Mouse (Mus musculus) cerebellum, adult (tissue): ENCODE data around the gene Sestd1.

ENCODE experiments used
- ATAC-seq: cut with Nextera tagmentation; 2 replicates; pipeline ENCODE4 v1.9.2; 2017; ENCODE audit warnings: mild to moderate bottlenecking, moderate library complexity, mixed read lengths; ENCODE audit not compliant: insufficient number of reproducible peaks, low FRiP score, low TSS enrichment

The Sestd1 gene

GRCm38 (mm10) chr2:77176413-77176812, 104.0 kb downstream of the Sestd1 start:
- no peak for ATAC-seq

DNA sequence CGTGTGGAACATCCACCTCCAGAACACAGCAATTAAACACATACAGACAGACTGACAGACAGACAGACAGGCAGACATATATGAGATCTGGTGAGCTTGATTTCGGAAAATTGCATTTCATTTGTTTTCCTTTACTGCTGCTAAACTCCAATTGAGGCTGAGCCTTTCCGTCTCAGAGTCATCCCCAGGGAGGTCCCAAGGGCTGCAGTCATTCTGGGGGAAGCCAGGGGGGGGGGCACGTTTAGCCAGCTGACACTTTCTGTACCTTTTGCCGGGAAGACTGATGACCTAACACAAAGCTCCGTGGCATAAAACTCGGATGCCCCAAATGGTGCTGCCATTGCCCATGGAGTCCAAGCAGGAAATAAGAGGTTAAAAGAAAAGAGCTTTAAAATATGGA, 105.0 kb downstream of the Sestd1 start:
- no peak for ATAC-seq

DNA sequence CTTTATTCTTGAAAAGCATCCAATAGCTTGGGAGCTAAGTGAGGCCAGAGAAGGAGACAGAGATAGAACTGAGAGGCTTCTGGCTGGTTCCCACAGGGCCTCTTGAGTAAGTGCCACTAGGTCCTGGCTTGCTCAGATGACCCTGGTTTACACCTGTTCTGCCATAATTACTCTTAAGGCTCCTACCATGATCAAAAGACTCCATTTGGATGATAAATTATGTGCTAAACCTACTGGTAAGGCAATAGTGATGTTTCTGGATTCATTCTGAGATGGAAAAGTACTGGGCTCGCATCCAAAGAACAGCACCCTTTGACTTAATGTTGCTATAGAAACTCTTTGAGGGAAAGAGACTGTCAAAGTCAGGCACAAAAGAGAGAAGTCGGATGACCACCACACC, 106.1 kb downstream of the Sestd1 start:
- ATAC-seq = no peak

- no peak for ATAC-seq
These were observed 106.6 kb downstream of the Sestd1 start for GRCm38 (mm10) chr2:77173821-77174220.

DNA sequence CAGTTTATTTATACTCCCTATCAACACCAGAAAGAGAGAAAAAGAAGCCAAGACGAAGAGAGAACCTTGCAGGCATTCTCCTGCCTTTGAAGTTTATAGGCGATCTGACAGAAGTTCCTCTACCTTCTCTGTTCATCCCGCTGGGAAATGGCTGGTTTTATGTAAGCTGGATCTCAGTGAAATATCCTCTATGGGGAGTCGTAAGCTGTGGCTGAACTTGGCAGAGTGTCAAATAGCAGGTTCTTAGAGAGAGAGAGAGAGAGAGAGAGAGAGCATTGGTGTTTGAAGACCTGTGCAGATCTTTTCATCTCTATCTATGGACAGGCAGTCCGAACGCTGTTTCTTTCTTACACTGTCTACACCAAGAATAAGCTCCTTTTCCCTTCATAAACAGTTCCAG, 107.0 kb downstream of the Sestd1 start:
- ATAC-seq = no peak

- ATAC-seq = no peak
These were observed 108.1 kb downstream of the Sestd1 start for GRCm38 (mm10) chr2:77172241-77172671.

DNA sequence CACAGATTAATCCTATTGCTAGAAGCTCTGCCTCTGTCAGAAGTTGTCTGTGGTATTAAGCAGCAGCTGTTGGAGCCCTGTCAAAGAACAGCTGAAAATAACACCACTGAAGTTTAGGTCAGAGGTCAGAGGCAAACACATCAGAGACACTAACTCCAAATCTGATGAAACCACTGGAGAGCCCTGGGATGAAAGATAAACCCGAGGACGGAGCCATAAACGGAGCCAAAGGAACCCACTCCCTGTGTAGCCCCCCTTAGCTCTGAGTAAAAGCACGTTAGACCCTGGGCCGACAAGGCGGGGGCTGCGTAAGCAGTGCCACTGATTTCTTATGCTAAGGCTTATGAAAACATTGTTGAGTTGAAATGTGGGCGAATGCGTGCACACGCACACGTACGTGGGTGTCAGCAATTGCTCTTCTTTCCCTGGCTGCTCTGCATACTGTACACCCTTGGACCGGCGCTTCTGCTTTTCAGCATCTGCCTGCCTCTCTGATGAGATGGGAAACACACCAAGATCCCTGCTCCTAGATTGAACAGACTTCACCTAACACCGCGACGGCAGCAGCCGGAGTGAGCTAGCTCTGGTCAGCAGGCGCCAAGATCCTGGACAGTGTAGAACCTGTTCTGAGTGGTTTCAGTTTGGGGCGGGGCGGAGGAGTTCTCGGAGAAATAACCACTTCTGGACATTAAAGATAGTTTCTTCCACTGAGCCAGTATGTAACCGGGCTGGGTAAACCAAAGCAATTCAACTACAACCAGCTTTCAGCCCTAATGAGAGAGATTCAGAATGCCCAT, 108.8 kb downstream of the Sestd1 start:
- ATAC-seq = no peak

GRCm38 (mm10) chr2:77170633-77171105, 109.7 kb downstream of the Sestd1 start, which contains the start of gene Ccdc141:
Ccdc141 (minus strand) TSS chr2:77170636.
- no peak for ATAC-seq

DNA sequence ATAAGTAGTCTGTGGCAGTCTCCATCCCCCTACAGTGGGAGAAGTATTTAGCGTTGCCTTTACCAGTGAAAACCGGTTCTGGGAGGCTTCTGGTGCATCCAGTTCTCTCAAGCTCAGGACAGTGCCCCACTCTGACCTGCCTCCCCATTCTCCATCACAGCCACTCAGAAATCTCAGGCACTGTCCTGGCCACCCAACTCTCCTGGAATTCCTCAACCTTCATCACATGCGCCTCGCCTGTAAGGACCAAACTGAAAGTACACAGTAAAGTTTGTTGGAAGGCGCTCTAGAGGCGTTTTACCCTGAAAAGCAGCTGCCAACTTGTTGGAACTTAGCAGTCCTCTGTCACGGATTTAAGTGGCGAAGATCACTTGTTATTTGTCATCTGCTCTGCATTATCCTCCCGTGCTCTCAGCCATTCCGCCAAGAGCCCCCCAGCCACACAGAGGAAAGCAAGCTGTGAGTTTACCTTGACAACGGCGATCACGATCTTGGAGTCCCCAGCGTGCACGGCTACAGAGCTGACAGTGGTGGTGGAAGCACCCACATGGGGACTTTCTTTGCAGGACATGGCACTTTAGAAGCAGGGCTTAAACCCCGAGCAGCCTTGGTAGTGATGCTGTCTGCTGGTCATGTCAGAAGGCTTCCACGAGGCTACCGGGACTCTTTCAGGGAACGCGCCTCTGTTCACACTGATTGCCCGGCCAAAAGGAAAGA, 110.3 kb downstream of the Sestd1 start:
- no peak for ATAC-seq

DNA sequence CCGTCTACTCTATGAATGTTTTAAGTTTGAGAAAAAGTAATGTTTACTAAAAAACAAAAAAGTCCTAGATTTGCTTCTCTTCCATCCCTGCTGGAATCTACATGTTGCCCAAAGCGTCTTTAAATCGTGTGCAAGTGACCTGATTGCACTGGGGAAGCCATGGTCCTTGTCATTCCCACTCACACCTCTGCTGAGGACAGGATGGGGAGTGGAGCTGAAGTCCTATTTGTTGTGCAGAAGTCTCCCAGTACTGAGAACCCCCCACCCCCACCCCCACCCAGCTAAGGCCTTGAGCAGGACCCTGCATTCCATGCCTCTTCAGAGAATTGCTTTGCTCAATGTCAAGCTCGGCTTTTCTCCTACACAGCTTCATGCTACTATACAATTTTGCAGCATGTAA, 111.2 kb downstream of the Sestd1 start:
- no peak for ATAC-seq

DNA sequence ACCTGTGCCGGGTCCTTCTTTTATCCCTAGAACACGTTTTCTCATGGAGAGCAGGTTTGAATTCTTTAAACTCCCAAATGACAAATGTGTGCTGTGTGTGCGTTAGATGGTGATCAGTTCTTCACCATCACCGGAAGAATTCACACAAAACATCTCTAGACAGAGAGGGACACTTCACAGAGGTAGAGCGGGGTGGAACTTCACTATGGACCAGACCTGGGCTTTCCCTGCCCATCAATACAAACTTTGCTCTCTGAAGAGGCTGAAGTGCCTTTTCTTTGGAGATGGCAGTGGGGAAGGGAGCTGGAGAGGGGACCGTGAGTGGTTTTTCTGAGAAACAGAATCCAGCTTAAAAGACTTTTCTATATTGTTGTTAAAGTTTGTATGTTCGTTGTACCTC, 111.6 kb downstream of the Sestd1 start:
- ATAC-seq = no peak

DNA sequence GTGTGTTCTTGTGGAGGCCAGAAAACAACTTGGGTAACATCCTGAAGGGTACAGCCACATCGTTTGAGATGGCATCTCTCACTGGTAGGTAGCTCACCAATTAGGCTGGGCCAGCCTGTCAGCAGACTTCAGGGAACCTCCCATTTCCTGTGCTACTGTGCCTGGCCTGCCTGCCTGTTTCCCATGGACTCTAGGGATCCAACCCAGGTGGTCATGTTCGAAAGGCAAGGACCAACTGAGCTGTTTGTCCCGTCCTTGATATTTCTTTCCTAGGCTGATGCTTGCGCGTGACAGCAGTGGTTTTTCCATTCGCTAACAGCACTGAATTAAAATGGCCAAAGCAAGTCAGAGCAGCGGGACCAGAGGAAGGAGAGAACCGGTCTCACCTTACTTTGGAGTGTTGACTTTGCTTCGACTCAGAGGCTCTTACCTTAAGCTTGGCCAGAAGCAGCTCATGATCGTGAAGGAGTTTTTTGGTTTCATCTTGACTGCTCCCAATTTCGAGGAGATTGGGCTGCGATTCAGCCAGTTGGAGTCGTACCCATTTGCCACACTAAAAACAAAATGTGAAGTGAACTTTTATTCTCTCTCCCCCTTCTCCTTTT, 112.2 kb downstream of the Sestd1 start:
- ATAC-seq = no peak

DNA sequence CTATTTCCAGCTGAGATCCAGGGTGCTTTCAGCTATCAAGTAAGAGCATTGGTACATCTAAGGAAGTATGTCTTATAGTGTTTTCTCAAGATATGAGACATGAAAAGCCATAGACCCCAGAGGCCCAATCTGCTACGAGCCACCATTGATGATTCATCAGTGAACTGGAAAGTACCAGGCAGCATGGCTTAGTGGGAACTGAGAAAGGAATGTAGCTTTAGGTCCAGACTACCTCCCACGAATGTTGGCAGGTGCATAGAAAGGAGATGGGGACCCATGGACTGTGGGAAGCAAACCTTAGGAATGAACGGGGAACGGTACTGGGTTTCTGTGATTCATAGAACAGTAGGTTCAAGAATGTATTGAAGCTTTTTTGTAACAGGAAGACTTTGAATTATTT, 114.0 kb downstream of the Sestd1 start:
- no peak for ATAC-seq

DNA sequence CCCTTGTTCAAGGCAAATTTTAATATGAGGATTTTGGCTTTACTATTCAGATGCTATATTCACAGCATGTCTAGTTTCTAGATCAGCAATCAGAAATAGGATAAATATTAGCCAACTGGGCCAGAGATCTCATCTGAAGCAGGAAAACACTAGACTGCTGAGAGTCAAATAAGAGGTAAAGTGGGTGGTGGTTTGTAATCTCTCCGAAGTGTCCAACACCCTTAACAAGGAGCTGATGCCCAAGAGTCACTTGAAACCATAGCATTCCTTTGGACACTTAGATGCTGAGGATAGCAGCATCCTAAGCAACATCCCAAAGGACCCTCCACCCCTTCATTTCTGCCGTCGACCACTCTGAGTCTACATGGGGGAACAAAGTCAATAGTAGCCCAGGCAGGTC, 115.7 kb downstream of the Sestd1 start:
- no peak for ATAC-seq

GRCm38 (mm10) chr2:77163381-77163780, 117.0 kb downstream of the Sestd1 start:
- no peak for ATAC-seq

DNA sequence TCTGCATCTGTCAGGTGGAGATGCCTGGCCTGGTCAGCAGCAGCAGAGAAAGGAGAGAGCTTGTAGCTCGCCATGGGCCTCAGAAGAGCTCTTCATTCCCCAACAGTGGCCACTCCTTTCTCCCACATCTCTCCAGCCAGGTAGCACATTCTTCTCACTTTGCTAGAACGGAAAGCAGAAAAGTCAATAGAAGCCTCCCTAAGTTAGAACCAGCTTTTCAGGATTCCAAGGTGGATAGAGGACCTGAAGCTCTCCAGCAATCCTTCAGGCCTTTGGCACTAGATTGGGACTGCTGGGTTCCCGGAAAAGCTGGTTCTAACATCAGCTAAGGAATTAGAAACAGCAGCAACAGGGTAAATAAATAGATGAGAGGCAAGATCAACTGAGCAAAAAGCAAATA, 118.3 kb downstream of the Sestd1 start:
- no peak for ATAC-seq

DNA sequence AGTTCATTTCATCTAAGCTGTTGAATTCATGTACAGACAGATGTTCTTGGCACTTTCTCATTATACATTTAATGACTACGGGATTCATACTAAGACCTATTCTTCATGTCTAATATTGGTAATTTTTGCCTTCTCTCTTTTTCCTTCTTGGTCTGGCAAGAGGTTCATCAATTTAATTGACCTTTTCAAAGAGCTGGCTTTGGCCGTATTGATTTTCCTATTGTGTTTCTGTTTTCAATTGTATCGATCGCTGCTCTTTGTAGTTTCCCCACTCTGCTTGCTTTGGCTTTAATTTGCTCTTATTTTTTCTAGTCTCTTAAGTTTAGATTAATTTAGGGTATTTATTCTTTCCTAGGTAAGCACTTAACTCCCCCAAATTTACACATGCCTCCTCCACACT, 122.8 kb downstream of the Sestd1 start:
- no peak for ATAC-seq

DNA sequence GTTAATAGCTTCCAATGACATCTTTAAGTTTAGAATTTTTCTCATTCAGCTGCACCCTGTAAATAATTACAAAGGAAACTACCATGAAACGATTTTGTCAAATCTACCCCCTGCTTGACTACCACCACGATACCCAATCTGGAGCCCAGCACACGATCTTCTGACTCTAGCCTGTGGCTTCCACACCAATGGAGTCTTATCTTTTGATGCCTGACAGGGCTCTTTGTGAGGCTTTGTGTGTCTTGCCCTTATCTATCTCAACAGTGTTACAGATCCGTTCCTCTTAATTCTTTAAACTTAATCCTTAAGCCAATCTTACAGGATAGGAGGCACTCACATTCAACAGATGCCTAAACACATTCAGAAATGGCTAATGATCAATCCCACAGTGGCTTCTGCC, 126.3 kb downstream of the Sestd1 start:
- no peak for ATAC-seq

DNA sequence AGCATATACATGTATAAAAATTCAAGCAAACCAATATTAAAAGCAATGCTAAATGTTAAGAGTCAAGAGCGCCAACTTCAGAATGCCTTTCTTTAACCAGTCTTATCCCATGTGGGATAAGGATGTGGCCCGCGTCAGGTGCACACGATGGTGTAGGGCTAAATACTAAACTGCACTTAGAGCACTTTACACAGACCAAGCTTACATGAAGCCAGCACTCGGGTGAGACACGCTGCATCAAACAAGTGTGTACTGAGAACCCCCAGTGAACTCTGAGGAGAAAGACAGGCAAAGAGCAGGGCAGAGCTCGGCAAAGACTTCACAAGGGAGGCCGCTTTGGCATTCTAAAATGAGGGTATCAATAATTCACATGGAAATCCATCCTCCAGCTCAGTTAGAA, 129.1 kb downstream of the Sestd1 start:
- no peak for ATAC-seq

- no peak for ATAC-seq
These were observed 130.8 kb downstream of the Sestd1 start for GRCm38 (mm10) chr2:77149576-77149975.

GRCm38 (mm10) chr2:77148215-77148614, 132.2 kb downstream of the Sestd1 start:
- ATAC-seq = no peak
